Mouse (Mus musculus) fat pad, adult 2 months (tissue): ENCODE results near the gene Syne3.

Source experiments
- DNase-seq: peaks from one replicate; pipeline ENCODE4 v3.0.0-alpha.2; 2011; ENCODE audit warnings: low read depth, low spot score; ENCODE audit errors: extremely low read depth

Syne3 gene

DNA sequence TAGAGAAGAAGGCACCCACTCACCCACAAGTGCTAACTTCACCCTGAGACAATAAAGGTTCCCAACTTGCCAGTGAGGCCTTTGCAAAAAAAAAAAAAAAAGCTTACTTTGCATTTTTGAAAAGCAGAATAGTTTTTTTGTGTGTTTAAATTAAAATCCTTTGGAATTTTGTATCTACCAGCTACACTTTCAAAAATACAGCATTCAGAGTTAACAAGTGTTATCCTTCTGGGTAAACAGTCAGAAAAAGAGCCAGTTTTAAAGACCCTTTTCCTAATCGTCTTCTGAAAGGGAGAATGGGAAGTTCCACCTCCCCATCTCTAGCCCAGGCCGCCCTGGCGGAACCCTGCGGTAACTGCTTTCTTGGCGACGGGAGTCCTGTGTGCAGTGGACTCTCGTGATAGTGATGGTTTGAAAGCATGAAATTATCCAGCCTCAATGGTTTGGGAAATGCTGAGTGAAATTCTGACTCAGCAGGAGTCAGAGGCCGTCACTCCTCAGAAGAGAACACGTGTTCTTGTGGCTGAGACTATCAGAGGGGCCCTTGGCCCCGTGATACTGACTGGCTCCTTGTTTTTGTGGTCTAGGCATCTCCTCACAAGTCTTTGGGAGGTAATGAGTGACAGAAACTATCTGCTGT, 16.5 kb upstream of the Syne3 start:
- no peak for DNase-seq

DNA sequence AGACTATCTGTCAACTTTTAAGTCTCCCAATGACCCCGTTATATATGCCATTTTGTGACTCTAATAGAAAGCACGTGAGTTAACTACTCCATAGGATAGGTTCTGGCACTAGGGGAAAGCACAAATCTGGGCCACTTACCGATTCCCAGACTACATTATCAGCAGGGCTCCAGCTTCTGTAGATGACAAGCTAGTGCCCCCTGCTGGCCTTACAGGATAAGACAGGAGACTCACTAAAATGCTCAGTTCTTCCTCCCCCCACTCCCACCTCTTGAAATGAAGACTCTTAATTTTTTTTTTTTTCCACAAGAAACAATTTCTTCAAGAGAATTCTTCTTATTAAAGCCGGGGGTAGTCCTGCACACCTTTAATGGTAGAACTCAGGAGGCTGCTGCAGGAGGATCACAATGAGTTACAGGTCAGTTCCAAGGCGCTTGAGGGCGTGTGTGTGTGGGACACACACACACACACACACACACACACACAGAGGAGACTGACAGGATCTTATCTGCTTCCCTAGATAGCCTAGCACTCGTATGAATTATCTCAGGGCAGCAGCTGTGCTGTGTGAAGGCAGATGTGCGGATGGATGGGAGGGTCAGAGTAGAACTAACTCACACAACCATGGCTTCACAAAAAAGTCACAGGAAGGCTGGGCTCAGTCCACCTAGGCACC, 15.8 kb upstream of the Syne3 start:
- no peak for DNase-seq

DNA sequence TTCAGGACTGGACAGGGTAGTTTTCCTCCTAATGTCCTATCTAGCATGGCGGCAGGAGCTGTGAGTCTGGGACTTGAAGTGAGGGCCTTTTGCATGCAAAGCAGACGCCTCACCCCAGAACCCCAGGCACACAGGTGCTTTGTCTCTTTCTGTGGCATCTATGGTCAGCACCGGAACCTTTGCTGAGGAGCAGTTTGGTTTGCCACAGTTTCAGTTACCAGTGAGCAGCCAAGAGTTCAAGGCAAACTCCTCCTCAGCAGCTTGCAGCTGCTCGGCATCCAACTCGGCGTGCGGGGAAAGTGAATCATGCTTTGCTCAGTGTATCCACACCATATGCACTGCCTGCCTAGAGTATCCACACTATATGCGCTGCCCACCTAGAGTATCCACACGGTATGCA, 13.2 kb upstream of the Syne3 start:
- DNase-seq = no peak

DNA sequence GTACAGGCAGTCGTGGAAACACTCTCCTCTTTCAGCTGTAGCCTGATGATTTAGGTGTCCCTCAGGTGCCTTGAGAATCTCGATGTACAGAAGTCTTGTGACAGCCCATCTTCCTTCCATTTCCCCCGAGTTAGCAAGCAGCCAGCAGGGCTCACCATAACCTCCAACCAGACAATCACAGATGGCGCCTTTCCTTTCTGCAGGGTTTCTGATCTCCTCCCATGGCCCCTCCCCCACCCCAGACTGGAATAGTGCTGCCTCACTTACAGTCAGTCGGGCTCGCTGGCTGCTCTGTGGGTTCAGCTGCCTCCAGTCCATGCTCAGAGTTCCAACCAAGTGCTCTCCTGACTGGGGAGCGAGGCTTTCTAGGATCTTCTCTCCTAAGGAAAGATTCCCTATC, 12.5 kb upstream of the Syne3 start:
- DNase-seq = no peak

DNA sequence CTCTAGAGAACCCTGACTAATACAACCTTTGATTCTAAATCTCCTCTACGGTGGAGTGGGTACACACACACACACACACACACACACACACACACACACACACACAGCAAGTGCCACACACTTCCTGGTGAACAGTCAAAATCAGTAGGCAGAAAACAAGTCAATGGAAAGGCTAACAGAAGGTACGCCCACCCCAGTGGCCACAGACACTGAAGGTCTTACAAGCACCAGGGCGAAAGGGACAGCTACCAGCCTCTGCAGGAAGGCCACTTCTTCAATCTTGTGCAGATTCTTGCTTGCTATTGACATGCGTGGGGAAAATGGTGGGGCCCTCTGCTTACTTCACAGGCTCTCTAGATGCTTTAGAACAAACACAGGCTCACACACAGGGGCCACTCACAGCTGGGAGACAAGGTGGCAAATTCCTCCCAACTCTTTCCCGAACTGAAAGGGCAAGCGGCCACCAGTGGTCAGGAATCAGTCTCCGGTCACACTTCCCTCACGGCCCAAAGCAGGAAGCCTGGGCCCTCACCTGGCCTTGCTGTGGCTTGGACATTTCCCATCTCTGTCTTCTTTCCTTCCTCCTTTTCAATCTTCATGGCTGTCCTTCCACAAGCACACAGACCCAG, 11.9 kb upstream of the Syne3 start:
- DNase-seq = no peak

DNA sequence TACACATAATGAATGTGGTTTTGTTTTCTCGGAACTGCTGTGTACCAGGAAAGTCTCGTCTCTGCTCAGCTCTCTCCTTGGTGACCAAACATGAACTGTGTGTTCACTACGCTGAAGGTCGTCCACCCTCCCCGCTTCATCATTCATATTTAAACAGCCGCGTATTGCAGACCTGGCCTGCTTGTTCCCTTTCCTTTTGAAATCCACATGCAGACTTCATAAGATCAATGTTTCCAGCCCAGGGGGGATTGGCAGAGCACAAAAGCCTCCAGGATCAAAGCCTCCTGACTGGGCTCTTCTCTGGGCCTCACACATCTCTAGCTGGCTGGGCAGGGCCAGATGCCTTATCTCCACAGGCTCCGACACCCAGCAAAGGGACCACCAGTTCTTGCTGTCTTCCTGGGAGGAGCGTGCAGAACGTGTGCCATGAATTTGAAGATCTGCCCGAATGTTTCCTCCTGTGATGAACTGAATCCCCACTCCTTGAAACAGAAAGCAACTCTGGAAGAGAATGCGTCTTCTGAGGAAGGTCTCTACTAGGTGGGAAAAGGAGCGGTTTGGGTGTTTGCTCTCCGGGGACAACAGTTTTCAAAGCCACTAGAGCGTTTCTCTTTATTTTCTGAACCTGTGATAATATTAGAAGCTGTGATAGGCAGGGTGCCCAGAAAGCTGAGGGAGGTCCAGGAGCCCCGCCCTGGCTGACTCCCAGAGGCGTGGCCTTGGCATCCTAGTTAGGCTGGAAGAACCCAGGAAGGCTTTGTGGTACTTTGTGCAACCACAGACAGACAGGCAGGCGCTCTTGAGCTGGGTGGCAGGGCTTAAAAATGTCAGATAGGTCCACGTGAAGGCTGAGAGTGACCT, 10.0 kb upstream of the Syne3 start:
- no peak for DNase-seq

DNA sequence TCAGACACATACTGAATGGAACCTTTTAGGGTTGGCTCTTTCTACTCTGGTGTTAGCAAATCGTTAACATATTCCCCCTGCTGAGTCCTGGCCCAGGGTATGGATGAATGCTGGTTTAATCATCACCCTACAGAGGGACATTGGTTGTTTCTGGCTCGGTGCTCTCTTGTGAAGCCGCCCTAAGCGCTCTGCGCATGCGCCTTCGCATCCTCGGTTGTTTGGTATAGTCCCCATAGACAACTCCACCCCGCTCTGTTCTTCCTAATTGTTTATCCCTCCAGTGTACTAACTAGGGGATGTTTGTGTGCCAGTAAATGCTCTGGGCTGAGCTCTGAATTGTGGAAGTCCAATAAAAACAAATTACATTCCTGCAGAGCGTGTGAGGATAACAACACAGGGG, 7.0 kb upstream of the Syne3 start:
- DNase-seq = no peak

DNA sequence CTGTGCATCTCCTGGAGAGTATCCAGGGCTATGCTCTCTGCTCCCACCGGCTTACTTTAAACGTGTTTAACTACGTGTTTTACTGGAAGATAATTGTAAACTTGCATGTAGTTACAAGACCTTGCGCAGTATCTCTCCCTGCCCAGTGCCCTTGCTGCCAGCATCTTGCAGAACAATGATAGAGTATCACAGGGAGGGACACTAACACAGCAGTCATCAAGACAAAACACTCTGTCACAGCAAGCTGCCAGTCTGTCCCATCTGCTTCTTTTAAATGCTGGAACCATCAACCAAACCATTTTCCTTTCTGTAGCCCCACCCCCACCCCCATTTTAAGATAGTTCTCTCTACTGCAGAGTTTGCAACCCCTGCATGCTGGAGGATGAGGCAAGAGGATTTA, 6.6 kb upstream of the Syne3 start:
- DNase-seq = no peak

DNA sequence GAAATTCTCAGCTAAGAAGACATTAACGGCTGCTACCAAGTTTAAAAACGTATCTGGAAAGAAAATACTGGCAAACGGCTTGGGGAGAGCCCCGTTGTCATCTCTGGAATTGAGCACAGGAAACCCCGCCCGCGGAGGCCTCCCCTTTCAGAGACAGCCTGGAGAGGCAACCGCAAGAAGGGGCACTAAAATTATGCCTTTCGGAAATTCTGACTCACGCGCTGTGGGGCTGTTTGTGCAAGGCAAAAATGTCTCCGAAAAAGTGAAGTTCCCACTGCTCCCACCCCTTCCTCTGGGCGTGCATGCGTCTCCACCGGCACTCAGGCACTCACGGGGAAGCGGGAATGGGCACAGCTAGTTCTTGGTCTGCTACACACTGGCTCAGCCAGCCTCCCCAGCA, 3.5 kb upstream of the Syne3 start:
- no peak for DNase-seq

DNA sequence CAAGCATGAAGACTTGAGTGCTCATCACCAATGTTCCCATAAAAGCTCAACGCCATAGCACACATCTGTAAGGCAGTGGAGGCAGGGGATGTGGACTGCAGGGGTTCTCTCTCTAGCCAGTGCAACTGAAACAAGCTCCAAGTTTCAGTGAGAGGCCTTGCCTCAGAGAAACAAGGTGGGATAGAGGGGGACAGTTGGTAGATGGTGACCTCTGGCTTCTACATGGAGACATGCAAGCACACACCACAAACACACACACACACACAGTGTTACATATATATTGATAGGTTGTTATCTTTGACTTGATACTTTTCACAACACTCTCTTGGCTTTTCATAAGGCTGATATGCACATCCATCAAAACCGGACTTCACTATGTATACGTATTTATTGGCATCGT, 2.7 kb upstream of the Syne3 start:
- DNase-seq = no peak

DNA sequence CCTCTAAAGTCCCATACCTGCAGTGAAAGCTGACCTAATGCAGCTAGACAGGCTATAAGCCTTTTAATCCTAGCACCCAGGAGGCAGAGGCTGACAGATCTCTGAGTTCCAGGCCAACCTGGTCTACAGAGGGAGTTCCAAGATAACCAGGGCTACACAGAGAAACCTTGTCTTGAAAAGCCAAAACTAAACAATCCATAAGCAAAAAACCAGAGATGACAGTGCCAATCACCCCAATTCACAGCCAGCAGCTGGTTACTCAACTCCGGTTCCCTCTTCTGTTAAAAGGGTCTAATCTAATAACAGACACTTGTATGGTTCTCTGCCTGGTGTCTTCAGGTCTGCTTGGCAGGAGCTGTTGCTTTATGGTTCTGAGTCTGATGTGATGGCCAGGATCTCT, 2.0 kb upstream of the Syne3 start:
- no peak for DNase-seq

DNA sequence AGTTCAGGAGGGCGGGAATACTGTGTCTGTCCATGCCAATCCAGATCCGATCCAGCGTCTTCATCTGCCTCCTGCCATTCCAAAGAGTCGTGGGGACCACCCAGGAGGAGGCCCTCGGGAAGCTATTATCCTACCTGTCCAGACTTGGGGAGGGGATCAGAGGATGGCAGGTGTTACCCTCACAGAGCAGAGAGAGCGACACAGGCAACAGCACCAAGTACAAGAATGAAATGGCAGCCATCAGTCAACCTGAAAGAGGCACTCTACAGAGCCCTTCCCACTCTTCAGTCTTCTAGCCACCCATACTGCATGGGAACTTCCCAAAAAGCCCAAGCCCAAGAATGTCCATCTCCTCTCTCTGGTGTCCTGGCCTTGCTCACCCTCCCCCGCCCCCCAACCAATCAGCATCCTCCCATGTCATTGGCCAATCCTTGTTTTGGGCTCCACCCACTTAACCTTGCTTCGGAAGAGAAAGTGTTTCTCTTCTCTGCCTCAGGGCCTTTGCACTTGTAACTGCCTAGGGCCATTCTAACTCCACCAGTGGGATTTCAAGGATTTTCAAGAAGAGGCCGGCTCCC, 693 bp upstream of the Syne3 start:
- DNase-seq = no peak

DNA sequence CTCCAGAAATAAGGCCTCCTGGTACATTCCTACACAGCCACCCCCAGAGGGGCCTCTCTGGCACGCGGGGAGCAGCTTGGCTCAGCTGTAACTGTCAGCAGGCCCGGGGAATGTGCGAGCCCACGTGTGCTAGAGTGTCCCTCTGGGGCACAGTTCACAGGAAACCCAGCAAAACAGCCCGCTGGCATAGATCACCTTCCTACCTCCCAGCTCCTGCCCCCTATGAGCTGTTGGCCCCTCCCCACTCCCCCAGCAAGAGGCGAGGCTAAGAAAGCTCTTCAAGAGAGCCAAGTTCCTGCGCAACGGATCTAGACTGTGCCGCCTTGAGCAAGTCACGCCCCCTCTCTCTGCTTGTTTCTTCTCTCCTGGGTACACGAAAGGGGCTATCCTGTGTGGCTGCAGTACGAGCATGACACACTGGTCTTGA, 844 bp downstream of the Syne3 start:
- no peak for DNase-seq

DNA sequence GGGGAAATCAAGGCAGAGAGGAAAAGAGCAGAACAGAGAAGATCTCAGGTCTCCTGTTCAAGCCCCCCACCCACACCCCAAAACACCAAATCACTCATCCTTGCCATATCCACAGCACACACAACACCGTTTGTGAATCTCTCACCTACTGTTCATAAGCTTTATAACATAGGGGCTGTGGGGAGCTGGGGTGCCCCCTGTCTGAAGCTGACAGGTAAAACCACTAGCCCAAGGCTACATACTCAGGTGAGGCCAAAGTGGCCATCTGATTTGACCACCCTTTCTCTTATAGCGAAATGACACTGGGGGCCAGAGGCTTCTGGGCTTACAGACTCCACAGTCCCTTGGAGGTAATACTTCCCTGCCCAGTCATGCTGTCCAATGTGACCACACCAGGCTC, 1.5 kb downstream of the Syne3 start:
- DNase-seq = no peak

DNA sequence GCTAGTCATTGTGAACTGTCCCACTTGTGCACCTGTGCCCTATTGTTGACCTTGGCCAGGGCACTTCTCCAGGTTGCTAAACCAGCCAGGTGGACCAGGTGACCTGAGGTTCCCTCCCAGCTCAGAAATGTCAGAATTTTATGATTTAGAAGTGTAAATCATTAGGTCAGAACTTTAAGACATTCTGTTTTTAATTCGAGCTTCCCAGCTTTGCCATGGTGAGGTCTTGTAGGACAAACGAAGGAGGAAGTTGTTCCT, 4.0 kb downstream of the Syne3 start:
- DNase-seq = no peak

DNA sequence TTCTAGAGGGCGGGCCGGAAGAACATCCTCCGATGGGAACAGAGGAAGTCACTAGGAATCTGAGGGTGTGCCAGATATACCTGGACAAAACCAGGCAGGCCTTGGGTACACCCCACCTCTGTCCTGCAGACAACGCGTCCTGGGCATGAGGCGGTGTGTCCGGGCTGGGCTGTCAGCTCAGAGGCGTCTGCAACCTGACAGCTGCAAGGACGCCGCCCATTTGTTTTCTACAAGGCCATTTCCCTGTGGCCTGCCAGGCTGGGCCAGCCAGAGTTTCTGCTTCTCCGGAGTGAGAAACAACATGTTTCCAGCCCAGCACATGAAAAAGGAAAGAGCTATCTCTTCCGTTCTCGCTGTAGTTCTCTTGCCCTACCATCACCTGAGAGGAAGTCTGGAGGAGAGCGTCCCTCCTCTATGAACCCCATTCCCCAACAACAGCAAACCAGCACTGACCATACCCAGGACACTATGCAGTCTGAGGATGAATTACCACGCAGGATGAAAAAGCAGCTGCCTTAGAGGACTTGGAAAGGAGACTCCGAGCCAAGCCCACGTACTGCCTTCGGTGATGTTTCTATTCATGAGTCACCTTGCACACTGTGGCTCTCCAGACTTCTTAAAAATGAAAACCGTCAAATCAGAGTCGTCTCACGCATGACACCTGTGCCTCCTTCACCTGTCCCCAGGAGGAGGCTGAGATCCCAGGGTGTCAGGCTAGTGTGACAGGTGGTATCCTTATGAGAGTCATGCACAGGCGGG, 4.5 kb downstream of the Syne3 start:
- DNase-seq = no peak

DNA sequence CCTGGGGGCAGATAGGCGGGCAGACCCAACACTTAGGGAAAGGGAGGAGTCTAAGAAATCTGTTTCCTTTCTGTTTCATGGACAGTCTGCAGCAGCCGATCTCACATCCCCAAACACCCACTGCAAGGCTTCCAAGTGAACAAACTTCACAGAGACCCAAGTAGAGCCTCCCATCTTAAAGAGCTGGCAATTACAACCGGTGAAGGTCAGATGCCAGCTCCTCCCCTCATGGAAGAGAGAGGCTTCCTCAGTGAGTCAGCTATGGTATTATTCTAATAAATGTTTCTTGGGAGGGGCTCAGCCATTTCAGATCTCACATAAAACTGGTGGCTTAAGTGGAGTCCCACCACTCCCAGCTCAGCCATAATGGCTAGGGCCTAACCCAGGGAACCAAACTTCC, 5.9 kb downstream of the Syne3 start:
- DNase-seq = no peak

DNA sequence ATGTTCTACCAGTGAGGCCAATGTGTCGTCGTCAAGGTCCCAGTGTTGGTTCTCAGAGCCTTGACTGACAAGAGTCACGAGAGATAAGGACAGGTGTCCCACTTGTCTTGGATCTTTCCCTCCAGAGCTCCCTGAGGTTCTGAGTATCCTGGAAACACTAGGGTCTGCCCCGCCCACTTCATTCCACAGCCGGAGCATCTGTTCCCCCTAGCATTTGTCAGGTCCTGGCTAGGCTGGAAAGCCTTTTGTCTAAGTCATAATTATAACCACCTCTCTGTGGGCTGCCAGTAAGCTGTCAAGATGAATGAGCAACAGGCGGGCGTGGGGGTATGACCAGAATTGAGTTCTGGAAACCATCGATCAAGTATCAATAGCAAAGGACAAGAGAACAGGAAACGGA, 6.5 kb downstream of the Syne3 start:
- DNase-seq = no peak

DNA sequence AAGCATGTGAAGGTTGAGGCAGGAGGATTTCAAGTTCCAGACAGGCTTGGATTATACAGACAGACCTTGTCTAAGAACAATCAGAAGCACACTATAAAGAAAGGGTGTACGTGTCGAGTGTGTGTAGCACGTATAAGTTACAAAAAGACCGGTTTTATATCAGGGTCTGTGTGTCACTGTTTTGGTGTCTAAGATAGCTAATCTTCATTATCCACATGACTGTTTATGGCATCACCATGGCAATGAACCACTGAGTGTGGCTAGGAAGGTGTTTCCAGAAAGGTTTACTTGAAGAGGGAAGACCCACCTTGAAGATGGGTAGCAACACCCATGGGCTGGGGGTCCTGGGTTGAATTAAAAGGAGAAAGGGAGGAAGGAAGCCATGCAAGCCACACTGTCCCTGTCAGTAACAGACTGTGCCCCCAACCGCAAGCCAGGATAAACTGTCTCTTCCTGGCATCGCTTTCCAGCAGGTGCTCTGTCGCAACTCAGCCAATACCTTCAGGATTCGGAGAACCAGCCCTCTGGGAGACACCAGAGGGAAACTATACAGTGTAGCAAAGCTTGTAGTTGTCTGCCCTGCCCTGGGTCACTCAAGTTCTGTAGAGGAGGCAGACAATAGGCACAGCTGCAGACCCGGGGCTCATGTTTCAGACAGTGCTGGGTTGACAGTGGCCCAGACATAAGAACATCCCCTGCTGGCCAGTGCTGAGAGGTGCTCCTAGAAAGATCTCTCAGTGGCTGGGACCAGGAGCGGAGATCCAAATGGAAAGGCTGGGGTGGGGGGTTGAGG, 7.1 kb downstream of the Syne3 start:
- DNase-seq = no peak

DNA sequence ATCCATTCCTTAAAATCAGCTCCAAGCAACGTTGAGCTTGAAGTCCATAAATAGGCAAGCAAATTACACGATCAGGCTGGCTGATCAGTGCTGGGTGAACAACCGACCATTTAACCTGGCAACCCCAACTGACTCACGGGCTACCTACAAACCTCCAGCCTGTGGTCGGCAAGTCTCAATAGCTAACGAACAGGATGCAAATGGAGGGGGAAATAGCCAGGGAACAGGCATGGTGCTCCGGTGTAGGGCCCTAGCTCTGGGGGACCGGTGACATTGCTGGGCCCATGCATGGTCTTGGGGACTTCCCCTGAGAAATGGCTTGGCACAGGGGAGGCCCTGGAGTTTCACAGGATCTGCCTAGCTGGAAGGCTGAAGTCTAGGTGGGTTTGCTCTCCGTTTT, 8.3 kb downstream of the Syne3 start:
- DNase-seq = no peak
